Mouse (Mus musculus) naive thymus-derived CD4-positive, alpha-beta T cell, adult 2 months (primary cell): Measurements from ENCODE around the gene Etv3.
"Not testable (repeated sequence)": the region's sequence is repeated elsewhere in the genome, so short reads cannot be mapped to it uniquely, and the experiment has no call there.

Experiments used
- DNase-seq: peaks from one replicate; pipeline ENCODE4 v3.0.0-alpha.2; 2011; ENCODE audit warnings: low read depth

Gene Etv3

GRCm38 (mm10) chr3:87525043-87525836 is at the start of gene Etv3:
Gene Etv3, plus strand, starts transcription at chr3:87525407.
- peak; percentile 92 for DNase-seq

- DNase-seq = not testable (repeated sequence)
Observed at GRCm38 (mm10) chr3:87477948-87478347, 47.3 kb upstream of the Etv3 start.

GRCm38 (mm10) chr3:87478596-87478995 is 46.6 kb upstream of the Etv3 start:
- DNase-seq = not testable (repeated sequence)

- not testable (repeated sequence) for DNase-seq
Observed at GRCm38 (mm10) chr3:87479230-87479629, 46.0 kb upstream of the Etv3 start.

GRCm38 (mm10) chr3:87487392-87487791 is 37.8 kb upstream of the Etv3 start:
- no peak for DNase-seq

- DNase-seq = no peak
Observed at GRCm38 (mm10) chr3:87487911-87488310, 37.3 kb upstream of the Etv3 start.

- no peak for DNase-seq
Observed at GRCm38 (mm10) chr3:87498266-87498665, 26.9 kb upstream of the Etv3 start.

GRCm38 (mm10) chr3:87499072-87499471 is 26.1 kb upstream of the Etv3 start:
- peak; percentile 81 for DNase-seq

GRCm38 (mm10) chr3:87500088-87501055 is 24.8 kb upstream of the Etv3 start:
- peak; percentile 47 for DNase-seq

GRCm38 (mm10) chr3:87501151-87501550 is 24.1 kb upstream of the Etv3 start:
- peak; percentile 10 for DNase-seq

GRCm38 (mm10) chr3:87502771-87503170 is 22.4 kb upstream of the Etv3 start:
- no peak for DNase-seq

- DNase-seq = peak; percentile 62
Observed at GRCm38 (mm10) chr3:87504330-87504729, 20.9 kb upstream of the Etv3 start.

- DNase-seq = no peak
Observed at GRCm38 (mm10) chr3:87504749-87505425, 20.3 kb upstream of the Etv3 start.

- peak; percentile 4 for DNase-seq
Observed at GRCm38 (mm10) chr3:87506456-87507416, 18.5 kb upstream of the Etv3 start.

- DNase-seq = peak; percentile 95
Observed at GRCm38 (mm10) chr3:87508205-87508901, 16.9 kb upstream of the Etv3 start.

- DNase-seq = no peak
Observed at GRCm38 (mm10) chr3:87509061-87509460, 16.1 kb upstream of the Etv3 start.

- no peak for DNase-seq
Observed at GRCm38 (mm10) chr3:87510832-87511231, 14.4 kb upstream of the Etv3 start.

GRCm38 (mm10) chr3:87511971-87512765 is 13.0 kb upstream of the Etv3 start:
- DNase-seq = peak; percentile 28

- DNase-seq = peak; percentile 66
Observed at GRCm38 (mm10) chr3:87515567-87516081, 9.6 kb upstream of the Etv3 start.
